In genomic region chr19:44882552-44883024, GRCm38 (mm10) we compare ENCODE assay signal across 8 mouse cellular contexts. TPM values are rescaled to one million over a fixed set of nuclear protein-coding genes. Genes with fewer than 3 reads are reported as not detected.
DNase-seq lines count a peak whose midpoint lies in the region; ATAC-seq and TF ChIP-seq lines count a peak whose summit lies in the region.

No protein-coding gene starts in this region.

- H3K27ac ChIP-seq in forebrain, embryonic 13.5 days = no peak overlapping the region; the same call in 1 of the 2 replicates
- H3K27ac ChIP-seq in hindbrain, embryonic 10.5 days = peak overlapping the region; percentile 79
- no peak overlapping the region for H3K27ac ChIP-seq in limb, embryonic 13.5 days
- no peak overlapping the region for H3K27ac ChIP-seq in olfactory bulb, adult 2 months (ENCODE audit: insufficient read depth, low read depth, low read length)

- peak overlapping the region; percentile 69 for H3K4me3 ChIP-seq in E14TG2a.4 (replicated peaks; ENCODE audit: low read length)
- H3K4me3 ChIP-seq in forebrain, embryonic 13.5 days = peak overlapping the region; percentile 36
- peak overlapping the region; percentile 53 for H3K4me3 ChIP-seq in hindbrain, embryonic 10.5 days
- H3K4me3 ChIP-seq in limb, embryonic 13.5 days = peak overlapping the region; percentile 41
- H3K4me3 ChIP-seq in olfactory bulb, adult 2 months (ENCODE audit: insufficient read depth, low read depth, low read length) = peak overlapping the region; percentile 37

- no peak for TF ChIP-seq CTCF in E14TG2a.4 (conservative IDR thresholded peaks at IDR 0.05; ENCODE audit: low read length)
- no peak for TF ChIP-seq CTCF in olfactory bulb, adult 2 months (IDR thresholded peaks at IDR 0.05; ENCODE audit: insufficient read depth, low read depth, low read length)

- H3K27me3 ChIP-seq in E14TG2a.4 (ENCODE audit: insufficient read depth, low read length) = peaks cover 72% of the 10 kb centered on the region
- peaks cover 91% of the 10 kb centered on the region for H3K27me3 ChIP-seq in forebrain, embryonic 13.5 days
- H3K27me3 ChIP-seq in hindbrain, embryonic 10.5 days (ENCODE audit: insufficient read depth, poor library complexity, severe bottlenecking) = peaks cover 79% of the 10 kb centered on the region
- peaks cover 75% of the 10 kb centered on the region for H3K27me3 ChIP-seq in limb, embryonic 13.5 days

- DNase-seq in R1 (ENCODE audit: low read depth, low spot score) = peak; percentile 77
- DNase-seq in hindbrain, embryonic 10.5 days (ENCODE audit: low spot score) = peak; percentile 59
- DNase-seq in right cerebral cortex, postnatal 25 days = no peak

- TF ChIP-seq POLR2A in olfactory bulb, adult 2 months (IDR thresholded peaks at IDR 0.05; ENCODE audit: insufficient read depth, low read depth, low read length) = no peak

- ATAC-seq in forebrain, embryonic 13.5 days = peak; percentile 45; the same call in 1 of the 2 replicates
- ATAC-seq in limb, embryonic 13.5 days (ENCODE audit: low FRiP score, low read depth) = peak; percentile 59; the same call in 1 of the 2 replicates
- no peak for ATAC-seq in inflammation-experienced regulatory T-cells, adult 6 months

- no peaks in the 10 kb centered on the region for H3K36me3 ChIP-seq in E14TG2a.4 (ENCODE audit: insufficient read depth, low read length)
- H3K36me3 ChIP-seq in forebrain, embryonic 13.5 days (ENCODE audit: poor library complexity, severe bottlenecking) = no peaks in the 10 kb centered on the region
- H3K36me3 ChIP-seq in hindbrain, embryonic 10.5 days = no peaks in the 10 kb centered on the region
- H3K36me3 ChIP-seq in limb, embryonic 13.5 days = no peaks in the 10 kb centered on the region

- under 1% methylated on average over 31 of the region's 31 CpGs for WGBS in forebrain, embryonic 13.5 days
- WGBS in hindbrain, embryonic 10.5 days = under 1% methylated on average over 31 of the region's 31 CpGs
- WGBS in limb, embryonic 13.5 days = under 1% methylated on average over 31 of the region's 31 CpGs
- WGBS in olfactory bulb, adult 2 months = 1% methylated on average over 31 of the region's 31 CpGs

- H3K4me1 ChIP-seq in E14TG2a.4 (replicated peaks; ENCODE audit: low read depth, low read length) = peaks cover 33% of the 10 kb centered on the region
- peaks cover 21% of the 10 kb centered on the region for H3K4me1 ChIP-seq in forebrain, embryonic 13.5 days
- H3K4me1 ChIP-seq in hindbrain, embryonic 10.5 days (replicated peaks) = peaks cover 35% of the 10 kb centered on the region
- H3K4me1 ChIP-seq in limb, embryonic 13.5 days = peaks cover 23% of the 10 kb centered on the region
- H3K4me1 ChIP-seq in olfactory bulb, adult 2 months (ENCODE audit: control insufficient read depth, insufficient read depth, low read length) = peaks cover 9% of the 10 kb centered on the region

- no peaks in the 10 kb centered on the region for H3K9me3 ChIP-seq in E14TG2a.4 (ENCODE audit: low read length)
- no peaks in the 10 kb centered on the region for H3K9me3 ChIP-seq in forebrain, embryonic 13.5 days (replicated peaks)
- no peaks in the 10 kb centered on the region for H3K9me3 ChIP-seq in hindbrain, embryonic 10.5 days
- no peaks in the 10 kb centered on the region for H3K9me3 ChIP-seq in limb, embryonic 13.5 days

- H3K4me2 ChIP-seq in forebrain, embryonic 13.5 days = peak overlapping the region; percentile 58
- peak overlapping the region; percentile 67 for H3K4me2 ChIP-seq in limb, embryonic 13.5 days (replicated peaks)

- peak overlapping the region; percentile 57 for H3K9ac ChIP-seq in forebrain, embryonic 13.5 days
- peak overlapping the region; percentile 63 for H3K9ac ChIP-seq in limb, embryonic 13.5 days

RNA-seq across cellular contexts. Expression of gene Slf2, which starts 48.4 kb away (rescaled TPM):
- 30.4 and 34.5 TPM in 2 replicates for polyA plus RNA-seq in forebrain, embryonic 13.5 days (2015; fragmentation: Nextera tagmentation; extraction: Ambion mirVana)
- polyA plus RNA-seq in hindbrain, embryonic 10.5 days (2016; fragmentation: Nextera tagmentation; extraction: Ambion mirVana) = 28.1 and 39.3 TPM in 2 replicates
- polyA plus RNA-seq in limb, embryonic 13.5 days (2015; fragmentation: Nextera tagmentation; extraction: Ambion mirVana) = 37.8 and 41.5 TPM in 2 replicates
- not detected in 2 replicates for polyA plus RNA-seq in olfactory bulb, adult 2 months (2012; ENCODE audit: insufficient read depth, insufficient read length, low replicate concordance, missing spikeins)
- polyA plus RNA-seq in inflammation-experienced regulatory T-cells, adult 6 months (2017; shearing (Covaris generic)) = 10 to 100 TPM; 24.9 to 27.0 (median 25.0) TPM
